Mouse (Mus musculus): ENCODE measurements around the gene Spatc1l. TPM values are rescaled to one million over a fixed set of nuclear protein-coding genes. Genes with fewer than 3 reads are reported as not detected.

Spatc1l gene
- not detected for total RNA-seq (2021)

DNA sequence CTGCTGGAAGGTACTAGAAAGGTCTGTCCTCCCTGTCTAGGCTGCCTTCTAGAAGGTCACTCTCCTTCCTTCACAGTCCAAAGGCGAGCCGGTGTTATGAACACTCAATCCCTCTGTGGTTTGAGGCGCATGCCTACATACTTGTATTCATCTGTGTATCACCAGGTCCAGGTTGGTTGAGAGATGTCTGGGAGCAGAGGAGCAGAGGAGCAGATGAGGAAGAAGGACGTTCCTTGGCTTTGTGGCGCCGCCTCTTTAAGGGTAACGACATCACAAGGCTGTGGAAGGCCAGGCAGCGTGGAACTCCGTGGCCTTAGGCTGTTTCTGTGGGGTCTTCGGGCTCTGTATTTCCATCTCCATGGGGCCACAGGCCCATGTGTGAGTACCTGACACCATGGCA lies at the start of gene Spatc1l:
TSS of gene Spatc1l (plus strand) at position 301 of the 400 bp plus-strand sequence.
- no peak for DNase-seq
- intact Hi-C loops (cut with DNase I): no loop called here

DNA sequence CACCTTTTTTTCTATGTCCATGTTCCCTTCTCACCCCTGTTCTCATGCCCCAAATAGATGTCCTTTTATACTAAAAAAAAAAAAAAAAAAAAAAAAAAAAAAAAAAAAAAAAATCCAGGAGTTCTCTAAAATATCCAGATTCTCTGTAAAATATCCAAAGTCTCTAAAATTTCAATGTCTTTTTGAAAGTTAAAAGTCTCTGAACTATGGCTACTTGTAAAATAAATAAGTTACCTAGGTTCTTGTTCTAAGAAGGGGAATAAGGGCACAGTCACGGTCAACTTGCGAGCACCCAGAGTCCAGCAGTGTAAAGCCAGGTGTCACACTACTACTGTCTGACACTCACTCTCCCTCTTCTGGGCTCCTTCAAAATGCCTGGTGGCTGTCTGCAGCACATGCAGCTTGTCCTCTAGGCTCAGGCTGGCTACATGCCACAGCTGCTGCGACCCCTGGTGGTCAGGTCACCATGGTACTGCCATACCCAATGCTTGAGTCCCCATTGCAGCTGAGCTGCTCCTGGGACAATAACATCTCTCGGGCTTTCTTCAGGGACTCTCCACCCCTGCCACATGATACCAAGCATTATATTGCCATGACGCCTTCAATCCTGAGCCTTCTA lies 49.0 kb upstream of the Spatc1l start:
- DNase-seq: peak; percentile 87
- intact Hi-C loops (cut with DNase I): loop anchor here (10.0 kb wide), 1 partner anchor 88 kb away; no protein-coding TSS in a partner anchor

DNA sequence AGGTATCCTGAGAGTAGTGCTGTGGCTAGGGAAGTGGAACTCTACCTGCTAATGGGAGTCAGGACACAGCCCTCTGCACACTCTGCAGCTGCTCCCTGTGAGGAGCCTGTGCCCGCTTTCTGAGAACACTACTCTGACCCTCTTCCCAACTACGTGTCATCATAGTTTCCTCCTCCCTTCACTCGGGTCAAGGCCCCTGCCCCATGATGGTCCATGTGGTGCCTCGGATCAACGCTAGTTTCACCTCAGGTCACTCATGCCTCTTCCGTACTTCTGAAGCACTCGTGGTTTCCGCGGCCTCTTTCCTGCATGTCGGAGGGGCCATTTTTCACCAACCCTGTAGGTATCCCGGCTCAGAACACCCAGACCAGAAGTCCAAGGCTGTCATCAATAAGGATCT lies 31.1 kb upstream of the Spatc1l start:
- DNase-seq: no peak

DNA sequence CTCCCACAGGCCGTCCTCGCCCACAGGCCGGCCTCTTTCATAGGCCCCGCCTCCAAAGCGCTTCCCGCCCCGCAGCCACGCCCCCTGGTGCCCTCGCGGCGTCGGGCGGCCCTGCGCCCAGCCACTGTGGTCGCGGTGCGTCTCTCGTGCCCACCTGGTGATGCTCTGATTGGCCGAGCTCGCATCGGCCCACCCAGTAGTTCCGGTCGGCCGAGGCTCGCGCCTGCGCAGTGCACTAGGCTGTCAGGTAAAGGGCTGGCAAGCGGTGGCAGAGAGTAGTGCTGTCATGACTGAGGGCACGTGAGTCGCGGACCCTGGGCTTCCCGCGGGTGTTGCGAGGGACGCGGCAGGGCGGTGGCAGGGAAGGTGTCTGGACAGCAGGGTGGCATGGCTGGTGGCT lies 30.7 kb upstream of the Spatc1l start, which contains the start of gene Lss:
TSS of gene Lss (plus strand) at position 214 of the 400 bp plus-strand sequence.
- DNase-seq: peak; percentile 98
- intact Hi-C loops (cut with DNase I): no loop called here

More for the DNA sequence above, 31.1 kb upstream of the Spatc1l start:
- intact Hi-C loops (cut with DNase I): no loop called here

DNA sequence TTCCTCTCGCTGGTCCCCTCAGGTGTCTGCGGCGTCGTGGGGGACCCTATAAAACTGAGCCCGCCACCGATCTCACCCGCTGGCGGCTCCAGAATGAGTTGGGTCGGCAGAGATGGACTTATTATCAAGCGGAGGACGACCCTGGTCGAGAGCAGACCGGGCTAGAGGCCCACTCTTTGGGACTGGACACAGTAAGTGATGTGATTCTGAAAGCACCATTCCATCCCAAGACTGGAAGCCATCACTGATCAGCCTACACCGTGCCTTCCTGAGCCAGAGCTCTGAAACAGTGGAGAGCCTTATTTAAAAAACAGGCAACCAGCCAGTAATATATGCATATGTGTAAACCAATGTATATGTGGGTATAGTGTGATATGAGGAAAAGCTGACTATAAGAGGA lies 30.2 kb upstream of the Spatc1l start:
- intact Hi-C loops (cut with DNase I): no loop called here
- DNase-seq: no peak

DNA sequence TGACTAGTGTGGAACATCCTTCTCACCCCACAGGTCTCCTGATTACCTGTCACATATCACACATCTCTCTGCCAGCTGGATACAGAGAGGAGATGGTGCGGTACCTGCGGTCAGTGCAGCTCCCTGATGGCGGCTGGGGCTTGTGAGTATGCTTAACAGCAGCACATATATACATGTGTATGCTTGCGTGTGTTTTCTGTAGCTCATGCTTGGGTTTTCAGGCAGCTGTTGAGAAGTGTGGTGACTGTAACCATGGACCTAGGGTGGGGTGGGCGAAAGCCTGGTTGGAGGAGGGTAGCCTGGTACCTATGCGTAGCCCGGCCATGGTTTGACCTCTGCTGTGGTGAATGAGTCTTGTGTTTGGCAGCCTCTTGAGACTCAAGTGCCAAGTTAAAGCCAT lies 26.5 kb upstream of the Spatc1l start:
- DNase-seq: no peak
- intact Hi-C loops (cut with DNase I): no loop called here

DNA sequence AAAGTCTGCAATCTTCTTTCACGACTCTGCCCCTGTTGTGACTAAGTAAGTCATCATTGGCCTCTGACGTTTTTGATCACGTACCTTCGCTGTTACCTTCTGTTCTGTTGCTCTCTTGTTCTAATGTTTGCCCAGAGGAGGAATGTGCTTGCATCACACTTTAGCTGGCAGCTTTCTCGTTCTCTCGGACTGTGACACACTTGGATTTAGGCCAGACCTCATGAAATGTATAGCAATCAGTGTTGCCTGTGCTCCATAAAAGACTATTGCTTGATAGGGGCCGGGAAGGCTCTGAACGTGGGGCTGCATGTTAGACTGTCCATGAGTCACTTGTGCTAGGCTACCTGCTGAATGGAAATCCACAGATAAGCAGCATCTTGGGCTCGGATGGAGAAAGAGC lies 24.5 kb upstream of the Spatc1l start:
- no peak for DNase-seq
- intact Hi-C loops (cut with DNase I): no loop called here

DNA sequence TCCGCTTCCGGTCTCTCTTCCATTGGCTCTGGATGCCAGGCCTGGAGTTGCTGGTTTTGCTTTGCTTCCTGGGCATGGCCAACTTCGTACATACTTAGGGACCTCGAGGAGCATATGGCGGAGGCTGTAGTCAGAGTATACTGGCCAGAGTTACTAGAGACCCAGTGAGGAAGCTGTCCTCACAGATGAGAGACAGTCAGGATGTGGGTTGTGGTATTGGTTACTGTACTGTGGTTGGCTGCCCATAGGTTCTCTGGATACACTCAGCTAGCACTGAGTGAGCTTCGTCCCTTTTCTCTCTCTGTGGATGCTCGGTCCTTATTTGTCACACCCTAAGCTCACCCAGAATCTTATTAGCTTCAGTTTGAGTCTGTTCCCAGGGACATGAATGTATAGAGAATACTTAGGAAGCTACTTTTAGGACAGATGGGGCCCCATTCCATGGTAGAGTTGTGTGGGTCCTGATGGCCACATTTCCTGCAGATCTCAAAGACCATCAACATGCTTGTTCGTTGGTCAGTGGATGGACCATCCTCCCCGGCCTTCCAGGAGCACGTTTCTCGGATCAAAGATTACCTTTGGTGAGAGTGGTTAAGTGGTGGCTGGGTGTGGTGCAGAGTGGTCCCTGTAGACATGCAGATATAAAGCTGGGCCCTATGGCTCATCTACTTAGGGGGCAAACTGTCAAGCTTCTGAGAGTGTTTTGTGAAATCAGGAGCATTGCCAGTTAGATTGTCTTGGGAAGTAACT lies 20.6 kb upstream of the Spatc1l start:
- intact Hi-C loops (cut with DNase I): no loop called here
- no peak for DNase-seq

DNA sequence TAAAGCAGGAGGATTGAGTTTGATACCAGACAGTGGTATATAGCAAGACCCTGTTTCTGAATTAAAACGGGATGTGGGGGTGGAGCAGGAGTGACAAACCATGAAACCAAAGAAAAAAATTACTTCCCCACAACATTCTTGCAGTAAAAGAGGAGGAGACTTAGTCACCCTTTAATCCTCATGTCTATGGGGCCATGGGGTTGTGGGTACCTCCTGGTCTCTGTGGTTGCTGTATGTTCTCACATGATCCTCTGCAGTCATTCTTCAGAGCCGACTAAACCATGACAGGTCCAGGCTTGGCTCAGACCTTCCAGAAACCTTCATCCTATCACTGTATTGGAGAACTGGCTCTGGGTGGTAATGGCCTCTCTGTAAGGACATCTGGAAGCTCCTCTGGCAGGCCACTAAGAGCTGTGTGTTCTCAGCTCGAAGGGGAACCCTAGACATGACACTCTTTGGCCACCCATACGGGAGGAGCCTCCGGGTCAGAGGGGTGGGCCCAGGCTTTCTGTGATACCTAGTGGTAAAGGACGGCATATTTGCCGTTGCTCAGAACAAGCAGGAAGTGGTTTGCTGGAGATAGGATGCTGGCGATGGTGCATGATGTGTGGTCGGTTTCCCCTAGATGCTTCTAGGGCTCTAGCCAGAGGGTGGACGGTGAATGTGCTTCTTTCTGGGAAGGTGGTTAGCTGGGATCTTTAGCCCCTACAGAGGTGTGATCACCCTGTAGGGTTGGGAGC lies 19.3 kb upstream of the Spatc1l start:
- DNase-seq: no peak
- intact Hi-C loops (cut with DNase I): no loop called here

DNA sequence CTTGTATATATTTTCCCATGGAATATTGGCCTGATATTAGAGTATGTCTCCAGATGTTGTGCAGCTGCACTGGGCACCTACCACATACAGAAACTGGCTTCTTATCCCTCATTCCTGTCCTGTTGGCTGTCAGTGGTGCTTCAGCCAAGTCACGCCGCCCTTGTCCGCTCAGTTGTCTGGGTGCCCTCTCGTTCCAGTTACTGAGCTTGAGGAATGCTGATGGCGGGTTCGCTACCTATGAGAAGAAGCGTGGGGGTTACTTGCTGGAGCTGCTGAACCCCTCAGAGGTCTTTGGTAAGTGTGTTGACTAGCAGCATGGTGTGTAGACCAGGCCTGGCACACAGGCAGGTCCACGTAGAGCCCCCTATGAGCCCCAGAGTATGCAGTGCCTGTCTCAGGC lies 15.5 kb upstream of the Spatc1l start:
- intact Hi-C loops (cut with DNase I): no loop called here
- no peak for DNase-seq

DNA sequence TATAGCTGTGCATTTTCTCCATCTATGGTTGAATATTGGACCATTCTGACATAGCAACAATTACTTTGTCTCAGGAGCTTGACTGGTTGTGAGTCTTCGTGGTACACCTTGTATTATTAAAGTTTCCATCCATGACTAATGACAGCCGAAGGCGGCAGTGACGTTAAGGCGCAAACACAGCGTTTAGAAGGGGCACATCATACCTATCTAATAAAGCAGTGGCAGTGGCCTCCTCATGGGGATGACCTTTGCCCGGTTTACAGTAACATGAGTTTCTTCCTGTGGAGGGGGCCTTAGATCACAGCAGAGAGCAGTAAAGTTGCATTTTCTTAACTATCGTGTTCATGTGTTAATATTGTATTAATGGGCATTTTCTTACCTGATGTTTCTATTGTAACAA lies 13.9 kb upstream of the Spatc1l start:
- intact Hi-C loops (cut with DNase I): no loop called here
- no peak for DNase-seq

DNA sequence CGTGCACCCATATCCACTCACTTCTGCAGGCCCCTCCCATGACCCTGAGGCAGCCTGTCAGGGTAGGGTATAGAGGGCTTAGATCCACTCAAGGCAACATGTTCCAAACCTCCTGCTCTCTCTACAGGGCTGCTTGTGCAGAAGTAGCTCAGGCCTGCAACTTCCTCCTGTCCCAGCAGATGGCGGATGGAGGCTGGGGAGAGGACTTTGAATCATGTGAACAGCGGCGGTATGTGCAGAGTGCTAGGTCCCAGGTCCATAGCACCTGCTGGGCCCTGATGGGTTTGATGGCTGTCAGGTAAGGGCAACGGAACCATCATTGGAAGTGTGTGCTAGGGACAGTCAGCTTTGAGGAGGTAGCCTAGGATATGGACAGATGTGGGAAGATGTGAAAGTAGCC lies 11.6 kb upstream of the Spatc1l start:
- no peak for DNase-seq
- intact Hi-C loops (cut with DNase I): loop anchor here (5.0 kb wide), 1 partner anchor 182 kb away; no protein-coding TSS in a partner anchor

DNA sequence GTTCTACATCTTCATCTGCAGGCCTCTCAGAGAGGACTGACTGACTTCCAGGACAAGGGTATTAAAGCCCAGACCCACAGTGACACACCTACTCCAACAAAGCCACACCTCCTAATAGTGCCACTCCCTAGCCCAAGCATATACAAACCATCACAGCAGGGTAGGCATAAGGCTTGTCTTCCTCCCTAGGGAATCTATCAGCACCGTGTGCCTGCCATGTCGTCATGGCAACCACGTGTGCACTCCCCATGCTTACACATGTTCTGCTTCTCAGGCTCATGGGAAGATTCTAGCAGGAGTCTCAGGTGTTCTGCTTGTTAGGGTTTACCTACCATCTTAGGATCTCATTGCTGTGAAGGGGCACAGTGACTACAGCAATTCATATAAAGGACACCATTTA lies 10.5 kb upstream of the Spatc1l start:
- intact Hi-C loops (cut with DNase I): loop anchor here (5.0 kb wide), 1 partner anchor 181 kb away; no protein-coding TSS in a partner anchor
- DNase-seq: no peak

DNA sequence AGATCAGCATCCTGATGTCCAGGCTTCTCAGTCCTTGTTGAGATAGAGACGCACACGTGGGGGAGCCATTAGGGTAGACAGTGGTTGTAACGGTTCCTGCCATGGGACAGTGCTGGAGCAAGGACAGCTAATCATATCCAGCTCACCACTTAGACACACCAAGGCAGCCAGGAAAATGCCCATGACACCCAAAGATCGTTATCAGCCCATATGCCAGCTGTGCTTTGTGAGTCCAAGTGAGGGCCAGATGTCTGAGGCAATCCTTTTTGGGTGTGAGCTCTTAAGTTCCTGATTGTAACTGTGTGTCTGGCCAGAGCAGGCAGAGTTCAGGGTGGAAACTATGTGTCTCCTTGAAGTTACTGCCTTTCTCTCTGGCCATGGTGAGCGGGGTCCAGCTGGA lies 8.0 kb upstream of the Spatc1l start:
- no peak for DNase-seq
- intact Hi-C loops (cut with DNase I): loop anchor here (5.0 kb wide), 1 partner anchor 178 kb away; no protein-coding TSS in a partner anchor

DNA sequence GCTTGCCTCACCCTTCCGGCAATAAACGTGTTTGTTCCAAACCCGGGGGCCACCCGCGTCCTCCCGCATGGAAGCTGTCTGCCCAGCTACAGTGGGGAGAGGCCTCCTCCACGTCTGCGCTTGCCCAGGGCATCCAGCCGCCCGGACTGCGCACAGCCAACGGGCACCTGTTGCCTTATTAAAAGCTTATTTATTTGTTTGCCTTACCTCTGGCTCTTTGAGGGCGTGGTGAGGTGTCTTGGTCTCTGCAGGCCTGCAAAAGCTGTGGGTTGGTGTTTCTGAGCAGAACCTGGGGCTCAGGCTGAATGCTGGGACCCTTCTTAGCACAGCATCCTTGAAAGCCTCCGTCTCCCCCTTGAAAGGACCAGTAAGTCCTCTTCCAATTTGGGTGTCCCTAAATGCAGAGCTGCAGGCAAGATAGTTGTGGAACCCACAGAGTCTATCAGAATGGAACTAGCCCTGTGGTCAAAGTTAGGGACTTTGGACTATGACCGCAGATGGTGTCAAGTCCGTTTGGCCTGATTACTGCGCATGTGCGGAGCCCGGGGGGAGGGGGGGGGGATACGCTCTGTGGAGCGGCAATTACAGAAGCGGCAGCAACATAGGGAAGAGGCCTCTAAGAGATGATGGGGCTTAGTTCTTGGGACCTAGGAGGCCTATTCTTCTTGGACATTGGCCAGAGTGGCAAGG lies 8.1 kb downstream of the Spatc1l start:
- intact Hi-C loops (cut with DNase I): no loop called here
- no peak for DNase-seq

DNA sequence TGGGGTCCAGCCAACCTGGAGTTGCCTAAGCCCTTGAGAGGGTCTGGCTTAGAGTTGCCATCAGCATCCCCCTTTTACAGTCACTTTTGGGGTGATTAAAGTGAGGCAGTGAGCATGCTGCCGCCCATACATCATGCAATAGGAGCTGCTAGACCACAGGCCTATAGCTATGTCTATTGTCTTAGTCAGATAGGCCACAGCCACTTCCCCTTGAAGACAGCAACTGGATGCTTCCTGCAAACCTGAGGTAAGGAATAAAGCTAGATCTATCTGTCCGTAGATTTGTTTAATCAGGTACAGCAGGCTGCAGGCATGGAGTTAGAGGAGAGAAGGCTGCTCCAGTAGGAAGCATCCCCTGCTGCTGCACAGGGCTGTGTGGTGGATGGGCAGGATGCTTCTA lies 9.0 kb downstream of the Spatc1l start:
- intact Hi-C loops (cut with DNase I): no loop called here
- DNase-seq: no peak

DNA sequence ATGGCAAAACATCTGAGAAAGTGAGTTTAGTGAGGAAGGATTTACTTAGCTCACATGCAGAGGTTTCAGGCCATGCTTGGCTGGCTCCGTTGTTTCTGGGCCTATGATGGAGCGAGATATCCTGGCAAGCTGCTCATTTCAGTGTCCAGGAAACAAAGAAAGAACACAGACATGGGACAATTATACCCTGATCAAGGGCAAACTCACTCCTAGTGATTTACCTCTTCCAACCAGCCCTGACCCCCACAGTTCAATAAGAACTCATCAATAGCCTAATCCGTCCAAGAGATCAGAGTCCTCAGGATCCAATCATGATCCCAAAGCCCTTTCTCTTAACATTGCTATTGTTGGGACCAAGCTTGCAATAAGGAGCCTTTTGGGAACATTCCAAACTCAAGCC lies 10.1 kb downstream of the Spatc1l start:
- DNase-seq: no peak
- intact Hi-C loops (cut with DNase I): no loop called here

DNA sequence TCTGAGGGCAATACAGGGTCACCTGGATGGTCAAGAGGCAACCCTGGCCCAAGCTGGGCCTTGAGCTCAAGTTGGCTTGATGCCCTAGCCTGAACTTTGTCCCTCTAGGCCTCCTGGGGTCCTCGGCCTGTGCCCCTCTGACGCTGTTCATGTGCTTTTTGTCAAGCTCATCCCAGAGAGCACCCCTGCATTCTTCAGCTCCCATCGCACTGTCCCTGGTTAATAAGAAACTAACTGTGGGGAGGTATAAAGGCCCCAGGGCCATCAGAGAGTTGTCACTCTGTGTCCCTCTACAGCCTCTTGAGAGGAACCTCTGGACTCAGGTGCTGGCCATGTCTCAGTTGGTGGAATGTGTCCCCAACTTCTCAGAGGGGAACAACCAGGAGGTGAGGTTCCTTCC lies 13.3 kb downstream of the Spatc1l start, which contains the start of gene Ftcd:
TSS of gene Ftcd (plus strand) at position 275 of the 400 bp plus-strand sequence.
- no peak for DNase-seq
- intact Hi-C loops (cut with DNase I): no loop called here

DNA sequence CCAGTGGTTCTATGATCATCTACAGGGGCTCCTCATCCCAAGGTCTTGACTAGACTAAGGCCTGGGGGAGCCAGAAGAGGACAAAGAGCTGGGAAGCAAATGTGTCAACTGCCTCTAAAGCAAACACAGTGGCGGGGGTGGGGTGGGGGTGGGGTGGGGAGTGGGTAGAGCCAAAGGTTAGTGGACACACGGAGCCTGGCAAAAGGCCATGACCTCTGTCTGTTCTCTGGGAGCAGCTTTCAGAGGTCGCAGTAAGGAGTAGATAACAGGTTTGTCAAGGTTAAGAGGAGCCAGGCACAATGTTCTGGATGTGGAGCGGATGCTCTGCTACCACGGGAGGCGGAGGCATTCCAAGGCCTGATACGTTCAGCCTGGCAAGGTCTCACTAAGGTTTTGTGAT lies 14.8 kb downstream of the Spatc1l start:
- intact Hi-C loops (cut with DNase I): no loop called here
- no peak for DNase-seq

DNA sequence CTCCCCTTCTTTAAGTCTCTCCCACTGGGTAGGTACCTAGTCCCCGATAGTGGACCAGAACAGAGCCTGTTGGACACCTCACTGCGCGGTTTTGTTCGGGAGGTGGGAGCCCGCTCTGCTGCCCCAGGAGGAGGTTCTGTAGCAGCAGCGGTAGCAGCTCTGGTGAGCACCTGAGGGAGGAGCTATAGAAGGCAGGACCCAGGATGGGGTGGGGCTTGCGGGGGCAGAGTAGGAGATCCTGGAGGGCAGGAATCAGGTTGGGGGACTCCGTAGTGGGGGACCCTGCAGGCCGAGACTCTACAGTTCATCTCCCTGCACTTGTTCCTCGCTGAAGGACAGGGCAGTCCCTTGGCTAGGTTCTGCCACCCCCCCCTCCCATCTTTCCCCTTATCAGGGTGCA lies 22.1 kb downstream of the Spatc1l start:
- intact Hi-C loops (cut with DNase I): no loop called here
- DNase-seq: no peak

DNA sequence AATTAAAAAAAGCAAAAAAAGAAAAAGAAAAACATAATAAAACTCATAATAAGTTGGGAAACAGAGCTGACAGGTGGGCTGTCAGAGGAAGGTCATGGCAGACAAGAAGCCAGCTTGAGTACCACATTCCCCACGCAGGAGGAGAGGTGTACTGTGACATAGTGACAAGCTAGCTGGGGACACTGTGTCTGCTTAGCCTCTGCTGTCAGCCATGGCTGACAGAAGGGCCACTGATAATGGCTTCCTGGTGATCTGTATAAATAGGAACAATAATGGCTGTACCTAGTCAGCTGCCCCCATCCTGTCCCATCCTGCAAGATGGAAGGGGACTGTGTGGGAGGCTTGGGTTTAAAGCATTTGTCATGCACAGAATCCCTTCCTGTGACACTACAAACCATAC lies 24.1 kb downstream of the Spatc1l start:
- intact Hi-C loops (cut with DNase I): no loop called here
- no peak for DNase-seq

Measured in left cerebral cortex, postnatal 4 days (tissue).